Mouse (Mus musculus) hindlimb bud, embryonic 11.5 days (tissue): ENCODE measurements at regions not wholly inside any gene's neighbourhood (a gene's known extent, or its start where the extent isn't known, plus 50 kb on each side); places are given as distances from the start of the nearest gene placed in this dataset.
"Not testable (repeated sequence)": the region's sequence is repeated elsewhere in the genome, so short reads cannot be mapped to it uniquely, and the experiment has no call there.

ENCODE experiments used
- DNase-seq: peaks from one replicate; pipeline ENCODE4 v3.0.0-alpha.2; 2012; ENCODE audit warnings: low read depth, low spot score; ENCODE audit errors: extremely low spot score

DNA sequence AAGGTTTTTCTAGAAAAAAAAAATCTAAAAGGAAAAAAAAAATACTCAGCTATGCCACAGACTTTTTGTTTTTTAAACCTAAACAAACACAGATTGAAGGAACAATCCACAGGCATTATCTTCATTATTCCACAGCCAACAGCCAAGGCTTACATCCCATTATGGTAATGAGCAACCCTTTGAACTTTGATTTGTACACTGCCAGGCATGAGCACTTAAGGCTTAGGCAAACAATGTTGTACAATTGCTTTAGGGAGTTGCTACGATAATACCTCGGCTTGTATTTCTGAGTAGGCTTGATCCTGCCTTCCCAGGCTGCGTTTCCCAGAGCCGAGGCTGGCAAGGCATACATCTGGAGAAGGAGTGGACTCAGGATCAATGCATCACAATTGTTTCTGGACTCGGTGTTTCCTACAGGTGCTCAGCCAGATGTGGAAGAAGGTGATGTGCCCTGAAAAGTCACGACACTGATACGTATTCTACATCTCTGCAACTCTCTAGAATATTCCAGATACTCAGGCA lies 409.0 kb upstream of the Igfbp7 start:
- DNase-seq, result no peak

DNA sequence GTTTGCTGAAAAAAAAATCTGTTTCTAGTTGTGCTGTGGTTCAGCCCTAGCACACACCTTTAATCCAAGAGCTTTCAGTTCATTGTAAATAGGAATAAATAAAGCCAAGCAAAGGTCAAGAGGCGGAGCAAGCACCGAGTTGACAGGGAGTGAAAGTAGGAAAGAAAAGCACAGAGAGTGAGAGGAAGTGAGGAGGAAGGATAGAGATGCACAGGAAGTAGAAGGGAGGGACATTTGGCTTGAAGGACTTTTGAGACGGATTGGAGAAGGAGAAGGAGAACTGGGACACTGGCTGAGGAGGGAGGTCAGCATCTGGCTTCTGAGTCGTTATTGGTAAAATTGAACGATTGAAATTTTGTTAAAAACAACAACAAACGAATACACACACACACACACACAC lies 402.0 kb upstream of the Igfbp7 start:
- no peak for DNase-seq

DNA sequence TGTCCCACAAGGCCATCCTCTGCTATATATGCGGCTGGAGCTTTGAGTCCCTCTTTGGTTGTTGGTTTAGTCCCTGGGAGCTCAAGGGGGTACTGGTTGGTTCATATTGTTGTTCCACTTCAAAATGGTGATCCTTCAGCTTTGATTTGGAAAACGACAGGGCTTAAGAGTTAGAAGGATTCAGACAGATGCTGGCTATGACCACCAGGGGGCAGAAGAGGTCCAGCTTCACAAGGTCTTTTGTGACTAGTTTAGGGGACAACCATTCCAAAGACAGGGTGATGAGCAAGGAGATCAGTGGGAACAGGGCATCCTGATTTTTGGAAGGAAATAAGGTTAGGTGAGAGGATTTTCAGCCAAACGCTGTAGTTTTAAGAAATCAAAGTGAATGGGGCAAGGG lies 399.9 kb upstream of the Igfbp7 start:
- peak; percentile 60 for DNase-seq

DNA sequence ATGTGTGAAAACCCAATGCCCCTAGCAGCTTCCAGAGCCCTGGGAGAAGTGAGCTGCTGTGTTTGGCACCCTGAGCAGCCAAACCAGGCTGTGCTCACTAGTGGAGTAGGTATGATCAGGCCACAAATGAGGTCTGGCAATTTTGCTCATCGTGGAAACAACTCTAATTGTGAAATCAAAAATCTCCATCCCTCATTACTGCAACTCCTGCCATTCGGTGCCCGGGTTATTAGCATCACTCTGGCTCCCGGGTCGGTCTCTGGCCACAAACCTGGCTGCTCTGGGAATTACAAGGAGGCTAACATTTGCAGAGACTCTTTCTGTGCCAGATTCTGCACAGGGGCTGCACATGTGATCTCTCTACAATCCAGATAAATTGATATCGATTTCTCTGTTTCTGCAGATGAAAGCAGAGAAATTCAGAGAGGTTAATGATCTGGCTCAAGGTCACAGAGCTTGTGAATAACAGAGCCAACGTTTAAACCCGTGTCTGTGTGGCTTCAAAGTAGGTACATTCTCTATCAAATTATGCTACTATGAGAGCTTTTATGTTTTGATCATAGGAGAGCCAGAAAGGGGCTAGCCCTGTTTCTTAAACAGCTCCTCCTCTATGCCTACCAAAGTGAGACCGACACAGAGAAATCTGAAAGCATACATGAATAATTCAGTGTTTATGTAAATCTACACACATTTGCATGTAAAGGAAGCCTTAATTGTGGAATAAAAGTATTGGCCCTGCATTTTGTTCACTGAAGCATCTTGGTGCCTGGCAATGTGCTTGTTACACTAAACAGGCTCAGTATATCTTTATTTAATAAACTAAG lies 398.7 kb upstream of the Igfbp7 start:
- DNase-seq, result no peak

DNA sequence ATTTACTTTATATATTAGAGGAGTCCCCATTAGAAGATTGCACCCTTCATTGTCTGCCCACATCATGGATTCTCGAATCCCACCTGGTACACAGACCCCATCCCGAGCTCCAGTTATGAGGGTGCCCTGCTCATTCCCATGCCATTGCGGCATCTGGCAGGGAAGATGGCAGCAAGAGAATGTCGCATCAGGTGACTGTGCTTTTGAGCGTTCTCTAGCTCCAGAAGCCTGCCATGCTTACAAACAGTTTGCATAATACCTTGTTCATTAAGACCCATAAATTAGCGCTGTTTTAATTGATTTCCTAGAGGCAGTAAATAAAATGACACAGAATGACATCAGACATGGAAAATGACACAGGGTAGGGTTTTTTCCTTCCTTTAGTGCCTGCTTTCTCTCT lies 398.0 kb upstream of the Igfbp7 start:
- DNase-seq, result no peak

DNA sequence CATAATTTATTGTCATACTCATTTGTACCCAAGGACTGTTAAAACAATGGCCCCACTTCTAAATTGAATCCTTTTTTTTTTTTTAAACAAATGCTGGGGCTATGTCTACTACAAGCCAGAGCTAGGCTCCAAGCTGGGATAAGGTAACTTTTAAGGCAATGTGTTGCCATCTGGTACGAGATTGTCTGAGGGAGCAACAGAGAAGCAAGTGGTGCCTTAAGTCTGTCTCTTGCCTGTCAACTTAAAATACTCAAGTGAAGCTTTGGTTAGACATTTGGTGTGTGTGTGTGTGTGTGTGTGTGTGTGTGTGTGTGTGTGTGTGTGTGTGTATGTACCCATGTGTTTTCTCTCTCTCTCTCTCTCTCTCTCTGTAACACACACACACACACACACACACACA lies 397.5 kb upstream of the Igfbp7 start:
- DNase-seq, result no peak

DNA sequence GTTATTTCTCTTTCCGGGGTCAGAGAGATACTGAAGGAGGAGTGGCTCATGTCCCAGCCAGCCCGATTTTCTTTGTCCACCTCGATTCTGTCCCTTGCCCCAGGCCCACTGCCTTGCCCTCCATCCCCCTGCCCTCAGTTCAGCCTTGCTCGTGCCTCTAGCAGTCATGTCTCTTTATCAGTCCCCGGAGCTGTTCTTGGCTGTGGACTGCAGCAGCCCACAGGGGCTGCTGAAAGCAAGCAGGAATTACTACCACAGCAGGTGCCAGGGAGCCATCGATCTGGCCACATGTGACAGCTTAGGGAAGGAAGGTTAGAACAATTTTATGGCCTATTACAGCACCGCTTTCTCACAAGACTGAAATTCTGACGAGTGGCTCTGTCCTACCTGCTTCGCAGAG lies 396.3 kb upstream of the Igfbp7 start:
- no peak for DNase-seq

DNA sequence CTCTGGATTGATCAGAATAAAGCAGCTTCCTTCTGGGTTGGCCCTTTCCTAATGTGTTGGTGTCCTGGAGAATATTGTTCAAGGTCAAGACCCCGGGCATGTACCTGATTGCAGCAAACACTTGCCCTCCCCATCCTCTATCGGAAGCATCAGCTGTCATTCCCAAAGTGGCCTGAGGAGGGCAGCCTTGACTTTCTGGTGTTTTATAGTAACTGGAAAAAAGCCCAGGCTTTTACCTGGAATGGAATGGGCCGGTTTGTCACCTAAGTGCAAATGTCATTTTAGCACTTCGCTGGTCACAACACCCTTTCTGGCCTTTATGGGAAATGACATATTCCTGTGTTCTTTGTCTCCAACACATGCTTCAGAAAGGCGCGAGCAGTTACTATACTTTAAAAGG lies 395.7 kb upstream of the Igfbp7 start:
- DNase-seq, result peak; percentile 26

DNA sequence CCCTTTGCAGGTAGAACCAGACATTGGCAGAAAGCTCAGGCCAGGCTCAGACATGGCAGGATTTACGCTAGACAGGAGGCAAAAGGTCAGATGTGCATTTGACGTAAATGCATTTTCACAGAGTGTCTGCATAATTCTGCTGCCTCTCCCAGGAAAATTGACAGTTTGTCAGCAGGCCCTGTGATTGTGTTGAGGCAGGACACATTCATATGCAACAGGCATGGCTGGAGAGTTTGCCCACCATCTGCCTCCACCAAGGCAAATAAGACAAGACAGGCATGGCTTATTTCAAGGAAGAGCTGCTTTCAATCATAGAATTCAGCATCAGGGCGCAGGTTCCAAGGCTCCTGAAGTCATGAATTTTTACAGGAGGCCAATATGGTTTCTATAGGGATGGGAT lies 389.1 kb upstream of the Igfbp7 start:
- DNase-seq, result no peak

DNA sequence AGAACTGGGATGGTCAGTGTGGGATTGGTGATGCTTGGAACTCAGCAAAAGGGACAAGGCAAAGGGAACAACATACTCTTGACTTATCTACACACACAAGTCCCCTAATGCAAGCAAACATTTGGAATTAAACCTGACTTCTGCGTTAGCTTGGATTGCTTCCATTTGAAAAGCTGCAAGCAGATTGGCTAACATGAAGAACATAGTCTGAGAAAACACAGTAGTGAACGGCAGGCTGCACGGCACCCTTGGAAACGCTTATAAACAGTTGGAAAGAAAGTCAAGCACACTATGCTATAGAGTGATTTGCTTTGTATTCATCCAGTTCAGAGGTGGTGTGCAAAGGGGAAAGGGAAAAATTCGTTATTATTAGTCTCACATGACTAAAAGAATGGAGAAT lies 387.9 kb upstream of the Igfbp7 start:
- DNase-seq, result no peak

DNA sequence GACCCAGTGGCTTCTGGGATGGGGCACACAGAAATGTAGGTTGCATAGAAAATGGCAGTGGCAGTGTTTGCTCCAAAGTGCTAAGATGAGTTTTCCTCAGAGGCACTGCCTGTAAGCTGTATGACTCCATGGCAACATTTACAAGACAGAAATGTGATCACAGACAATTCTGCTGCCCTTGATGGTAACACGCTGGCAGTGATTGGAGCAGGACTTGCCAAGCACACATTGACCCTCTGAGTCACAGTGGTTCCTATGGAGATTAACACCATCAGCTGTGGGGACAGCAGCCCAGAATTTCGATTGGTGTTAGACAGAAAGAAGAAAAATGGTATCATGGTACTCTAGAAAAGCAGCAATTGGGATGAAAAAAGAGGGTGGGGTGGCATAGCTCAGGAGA lies 376.1 kb upstream of the Igfbp7 start:
- DNase-seq, result no peak

DNA sequence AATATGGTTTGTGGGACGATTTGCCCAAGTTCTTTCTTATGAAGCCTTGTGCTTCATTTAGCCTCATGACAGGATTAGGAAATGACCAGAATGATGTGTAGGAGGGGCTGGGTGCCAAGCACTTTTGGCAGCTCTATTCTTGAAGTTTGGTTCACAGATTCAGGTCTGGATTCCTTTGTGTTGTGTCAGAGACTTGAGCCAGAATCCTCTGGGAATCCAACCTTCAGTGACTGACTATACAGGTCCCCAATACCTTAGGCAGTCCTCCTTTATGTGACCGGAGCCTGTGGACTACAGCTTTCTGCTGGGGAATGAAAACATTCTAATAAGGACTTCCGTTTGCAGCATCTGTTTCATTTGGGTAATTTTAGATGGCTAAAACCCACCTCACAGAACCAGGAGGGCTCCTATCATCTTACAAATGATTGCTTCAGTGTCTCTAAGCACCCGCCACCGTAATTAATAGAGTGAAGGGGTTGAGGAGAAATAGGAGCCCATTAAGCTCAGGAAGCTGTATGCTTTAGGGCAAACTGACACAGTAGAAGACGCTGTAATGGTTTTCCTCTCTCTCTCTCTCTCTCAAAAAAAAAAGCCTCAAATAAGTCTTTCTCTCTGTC lies 354.7 kb upstream of the Igfbp7 start:
- DNase-seq, result no peak

DNA sequence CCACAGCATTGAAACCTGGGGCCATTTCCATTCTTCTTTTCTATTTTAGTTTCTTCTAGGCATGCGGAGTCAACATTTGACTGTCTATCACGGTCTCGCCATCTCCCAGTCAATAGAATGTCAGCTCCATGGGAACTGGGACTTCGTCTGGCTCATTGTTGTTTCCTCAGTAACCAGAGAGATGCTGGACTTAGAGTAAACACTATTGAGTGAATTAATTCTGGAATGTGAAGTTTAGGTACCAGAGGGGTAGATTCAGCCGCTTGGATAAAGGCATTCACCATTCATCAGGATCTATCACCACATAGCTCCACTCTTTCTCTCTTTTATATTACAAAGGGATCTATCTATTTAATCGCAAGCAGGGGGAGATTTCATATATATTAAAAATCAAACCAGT lies 354.2 kb upstream of the Igfbp7 start:
- no peak for DNase-seq

DNA sequence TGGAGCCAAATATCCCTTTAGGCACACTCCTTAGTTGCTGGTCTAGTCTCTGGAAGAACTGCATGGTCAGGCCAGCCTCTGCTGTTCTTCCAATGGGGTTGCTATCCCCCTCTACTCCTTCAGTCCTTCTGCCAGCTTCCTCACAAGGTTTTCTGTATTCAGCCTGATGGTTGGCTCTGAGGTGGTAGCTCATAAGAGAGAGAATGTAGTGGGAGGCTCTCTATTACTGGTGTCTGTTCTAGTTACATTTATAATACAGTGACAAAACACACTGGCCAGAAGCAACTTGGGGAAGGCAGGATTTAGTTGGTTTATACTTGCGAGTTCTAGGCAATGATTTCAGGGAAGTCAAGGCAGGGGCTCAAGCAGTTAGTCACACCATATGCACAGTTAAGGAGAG lies 341.1 kb upstream of the Igfbp7 start:
- no peak for DNase-seq

DNA sequence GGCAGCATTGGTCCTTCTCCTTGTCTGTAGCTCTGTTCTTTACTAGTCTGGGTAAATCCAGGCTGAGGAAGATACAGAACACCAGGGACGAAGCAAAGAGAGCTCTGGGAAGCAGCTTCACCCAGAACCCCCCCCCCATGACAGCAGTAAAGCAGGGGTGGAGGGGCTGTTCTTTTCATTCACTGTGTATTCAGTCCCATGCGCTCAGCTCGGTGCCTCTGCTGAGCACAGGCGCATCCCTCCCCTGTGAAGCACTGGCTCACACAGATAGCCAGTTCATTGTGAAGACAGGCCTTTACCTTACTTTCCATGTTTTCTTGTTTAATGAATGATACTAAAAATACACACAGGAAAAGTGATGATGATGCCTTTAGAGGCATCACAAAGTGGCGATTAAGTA lies 338.8 kb upstream of the Igfbp7 start:
- no peak for DNase-seq

DNA sequence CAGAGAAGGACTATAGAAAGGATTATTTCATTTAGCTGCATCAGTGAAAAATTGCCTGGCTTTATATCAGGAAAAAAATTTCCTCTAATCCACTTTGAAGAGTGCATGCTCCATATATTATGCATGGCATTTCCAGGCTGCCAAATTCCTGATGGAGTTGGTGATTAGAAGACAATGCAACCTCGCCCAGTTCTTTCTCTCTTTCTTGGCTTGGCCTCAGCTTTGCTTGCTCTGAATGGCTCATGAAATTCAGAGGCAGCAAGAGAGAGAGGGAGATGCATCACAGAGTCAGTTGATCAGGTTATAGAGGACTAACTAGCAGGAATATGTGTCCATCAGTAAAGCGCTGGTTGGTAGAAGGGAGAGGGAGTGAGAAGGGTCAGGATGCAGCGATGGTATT lies 335.6 kb upstream of the Igfbp7 start:
- DNase-seq, result no peak

DNA sequence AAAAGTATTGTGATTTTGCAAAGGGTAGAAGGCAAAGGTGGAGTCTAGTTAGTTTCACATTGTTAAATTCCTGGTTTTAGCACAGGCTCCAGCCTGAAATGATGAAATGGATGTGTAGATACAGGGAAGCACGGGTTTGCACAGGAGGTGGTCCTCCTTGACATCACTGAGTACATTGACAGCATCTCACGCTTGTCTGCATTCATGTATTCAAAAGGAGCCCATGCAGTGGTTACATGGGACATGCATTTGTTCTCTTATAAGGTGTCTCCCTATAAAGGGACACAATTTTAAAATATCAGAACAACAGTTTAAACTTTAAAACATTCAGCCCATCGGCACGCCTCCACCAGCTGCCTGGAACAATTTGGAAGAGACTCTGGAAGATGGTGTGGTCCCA lies 322.4 kb upstream of the Igfbp7 start:
- DNase-seq, result not testable (repeated sequence)

DNA sequence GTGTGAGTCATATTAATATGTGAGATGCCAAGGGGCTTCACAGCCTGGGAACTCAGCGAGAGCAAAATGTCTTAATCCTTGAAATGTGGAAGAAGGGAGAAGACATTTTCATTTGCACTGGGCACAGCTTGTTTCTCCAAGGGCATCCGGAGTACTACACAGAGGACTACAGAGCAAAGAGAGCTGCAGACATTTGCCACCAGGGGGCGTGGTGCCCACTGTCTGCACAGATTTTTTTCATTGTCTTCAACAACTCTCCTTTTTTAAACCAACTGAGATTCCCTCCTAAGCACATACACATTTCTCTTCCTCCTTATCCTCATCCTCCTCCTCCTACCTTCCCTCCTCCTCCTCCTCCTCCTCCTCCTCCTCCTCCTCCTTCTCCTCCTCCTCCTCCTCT lies 273.8 kb upstream of the Igfbp7 start:
- DNase-seq, result no peak

DNA sequence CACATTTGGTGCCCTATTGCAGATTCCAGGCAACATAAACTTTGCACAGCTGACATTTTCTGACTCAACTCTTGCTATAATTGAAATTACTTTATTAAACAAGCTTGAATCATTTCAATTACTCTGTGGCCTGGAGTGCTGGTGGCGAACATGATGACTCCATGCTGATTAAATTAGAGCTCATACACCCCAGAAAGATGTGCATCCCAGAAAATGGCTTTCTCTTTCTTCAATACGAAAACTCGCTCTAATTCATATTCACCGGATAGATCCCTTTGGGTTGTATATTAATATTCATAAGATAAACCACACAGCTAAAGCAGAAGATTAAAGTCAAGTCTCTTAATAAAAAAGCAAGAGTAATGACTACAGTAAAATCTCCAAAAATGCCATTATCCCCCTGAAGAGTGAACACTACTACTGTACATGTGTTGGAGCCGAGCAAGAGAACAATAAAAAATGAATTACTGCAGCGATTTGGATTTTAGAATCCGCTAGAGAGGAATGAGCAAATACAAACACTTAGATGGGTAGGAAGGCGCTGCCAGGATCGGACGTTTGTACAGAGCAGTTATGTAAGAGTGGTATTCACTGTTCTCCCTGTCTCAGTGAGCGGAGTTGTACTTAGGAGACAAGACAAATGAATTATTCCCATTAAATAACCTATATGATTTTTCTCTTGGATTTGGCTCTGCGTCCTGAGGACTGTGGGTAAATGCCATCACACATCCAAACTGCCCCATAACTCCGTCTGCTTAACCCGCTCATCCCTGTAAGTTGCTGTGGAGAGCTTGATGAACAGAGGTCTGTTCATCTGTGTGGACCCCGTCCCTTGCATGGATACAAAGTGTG lies 264.5 kb upstream of the Igfbp7 start:
- DNase-seq, result no peak

DNA sequence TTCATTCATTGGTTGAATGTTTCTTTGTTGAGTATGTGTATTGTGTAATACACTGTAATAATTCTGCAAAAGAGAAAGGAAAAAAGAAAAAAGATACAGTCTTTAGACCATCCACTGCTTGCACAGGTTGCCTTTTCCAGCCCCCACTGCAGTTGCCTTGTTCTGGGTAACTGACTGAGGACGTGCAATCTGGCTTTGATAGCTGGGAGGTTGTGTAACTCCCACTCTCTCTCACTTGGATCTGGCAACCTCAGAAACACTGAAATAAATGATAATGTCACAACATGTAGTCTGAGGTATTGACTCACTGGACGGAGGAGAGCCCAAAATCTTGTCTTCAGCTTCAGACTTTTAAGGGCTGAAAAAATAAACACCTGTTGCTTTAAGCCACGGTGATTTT lies 255.3 kb upstream of the Igfbp7 start:
- DNase-seq, result no peak

DNA sequence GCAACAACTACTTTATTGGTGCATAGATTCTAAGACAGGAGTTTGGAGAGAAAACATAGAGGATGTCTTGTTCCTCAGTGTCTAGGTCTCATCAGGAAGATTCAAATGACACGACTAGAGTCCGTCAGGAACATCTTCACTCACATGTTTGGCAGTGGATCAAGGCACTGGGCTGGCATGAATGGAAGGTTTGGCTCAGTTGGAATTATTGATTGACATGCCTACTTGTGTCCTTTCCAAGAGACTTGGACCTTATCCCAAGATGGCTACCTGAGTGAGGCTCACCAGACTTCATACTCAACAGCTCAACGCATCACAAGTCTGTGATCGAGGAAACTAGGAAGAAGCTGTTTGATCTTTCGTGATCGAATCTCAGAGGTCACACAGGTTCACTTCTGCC lies 251.2 kb upstream of the Igfbp7 start:
- no peak for DNase-seq

DNA sequence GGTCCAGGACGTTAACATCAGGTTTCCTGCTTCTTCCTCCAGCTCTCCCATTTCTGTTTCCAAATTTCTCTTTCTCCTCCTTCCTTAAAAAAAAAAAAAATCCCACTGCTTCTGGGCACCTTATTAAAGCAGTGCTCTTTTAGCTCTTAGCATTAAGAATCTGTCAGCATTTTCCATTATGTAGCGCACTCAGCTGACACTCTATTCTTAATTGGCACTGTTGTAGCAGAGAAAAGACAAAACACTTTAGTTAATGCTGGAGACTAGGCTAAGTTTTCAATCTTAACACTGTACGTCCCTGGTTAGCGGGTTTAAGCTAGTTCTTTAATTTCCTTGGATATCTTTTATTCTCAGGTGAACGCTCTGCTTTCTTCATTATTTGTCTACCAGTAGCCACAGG lies 236.8 kb upstream of the Igfbp7 start:
- DNase-seq, result no peak
